Mouse (Mus musculus): ENCODE results near the gene Nell2.

- TF ChIP-seq POLR2A (IDR thresholded peaks at IDR 0.05; ENCODE audit: low read depth, low read length) (no peak), CTCF (IDR thresholded peaks at IDR 0.05; ENCODE audit: extremely low read depth, insufficient read length, insufficient replicate concordance, low read depth, low read length) (no peak)
Measured at GRCm38 (mm10) chr15:95334323-95335296, 193.7 kb downstream of the Nell2 start.

Measured in small intestine, adult 2 months (tissue).